Mouse (Mus musculus) ES-Bruce4 (cell line): Measurements from ENCODE around the gene H2-Aa. TPM values are rescaled to one million over a fixed set of nuclear protein-coding genes. Genes with fewer than 3 reads are reported as not detected.

Experiments
- H3K27ac ChIP-seq: 2 replicates; pipeline ENCODE4 v1.5.1; 2012; ENCODE audit warnings: low read length, inconsistent platforms; ENCODE audit not compliant: insufficient read depth
- H3K27me3 ChIP-seq: 2 replicates; pipeline ENCODE4 v1.6.1; 2012; ENCODE audit warnings: mild to moderate bottlenecking, low read length, inconsistent platforms; ENCODE audit not compliant: control insufficient read depth, poor library complexity, insufficient read depth, severe bottlenecking
- H3K36me3 ChIP-seq: 2 replicates; pipeline ENCODE4 v1.6.1; 2012; ENCODE audit warnings: inconsistent platforms, mild to moderate bottlenecking, low read length, moderate library complexity; ENCODE audit not compliant: control insufficient read depth, poor library complexity, insufficient read depth, severe bottlenecking
- H3K4me1 ChIP-seq: one replicate; pipeline ENCODE4 v1.8.1; 2011; ENCODE audit warnings: low read length; ENCODE audit not compliant: control insufficient read depth, insufficient read depth
- H3K4me3 ChIP-seq: 2 replicates; pipeline ENCODE4 v1.5.1; 2011; ENCODE audit warnings: low read depth, mild to moderate bottlenecking, low read length
- H3K9ac ChIP-seq: 2 replicates; pipeline ENCODE4 v1.6.1; 2012; ENCODE audit warnings: low read depth, mild to moderate bottlenecking, inconsistent platforms; ENCODE audit not compliant: poor library complexity, severe bottlenecking
- H3K9me3 ChIP-seq: replicated peaks from 2 replicates; pipeline ENCODE4 v1.6.1; 2012; ENCODE audit warnings: mild to moderate bottlenecking, low read length, inconsistent platforms; ENCODE audit not compliant: control insufficient read depth, poor library complexity, insufficient read depth, severe bottlenecking
- CTCF ChIP-seq: IDR thresholded peaks from one replicate; pipeline ENCODE4 v1.8.1; 2011; ENCODE audit warnings: low read depth, low read length
- EP300 ChIP-seq: IDR thresholded peaks from 2 replicates; pipeline ENCODE4 v1.6.1; 2011; ENCODE audit warnings: low read depth, low read length; ENCODE audit not compliant: insufficient read depth
- POLR2A ChIP-seq: IDR thresholded peaks from one replicate; pipeline ENCODE4 v1.8.1; 2011; ENCODE audit warnings: low read length; ENCODE audit not compliant: insufficient read depth
- polyA plus RNA-seq: library from polyadenylated mRNA; stranded (reverse); fragments of >200 nt; gene quantifications from 2 replicates; pipeline ENCODE4 v1.2.4, GENCODE M21; 2011; ENCODE audit warnings: low read depth; ENCODE audit not compliant: missing spikeins, insufficient read depth, insufficient read length

The H2-Aa gene
- polyA plus RNA-seq, 1 experiment: not detected

DNA sequence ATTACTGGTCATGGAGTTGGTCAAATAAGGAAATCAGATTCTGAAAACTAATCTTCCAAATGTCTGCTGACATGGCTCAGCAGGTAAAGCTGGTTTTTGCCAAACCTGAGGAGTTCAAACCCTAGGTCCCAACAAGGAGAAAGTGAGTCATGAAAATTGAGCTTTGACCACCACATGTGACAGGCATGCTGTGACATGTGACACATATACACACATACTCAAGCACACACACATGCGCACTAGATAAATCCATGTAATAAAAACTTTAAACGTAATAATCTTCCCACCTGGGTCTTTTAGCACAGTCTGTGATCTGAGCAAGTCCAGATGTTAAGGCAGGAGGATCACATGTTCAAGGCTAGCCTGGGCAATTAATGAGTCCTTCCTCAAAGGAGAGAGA is 16.2 kb upstream of the H2-Aa start:
- H3K27me3 ChIP-seq: no peaks in the 10 kb centered on the region
- no peaks in the 10 kb centered on the region for H3K4me1 ChIP-seq
- no peaks in the 10 kb centered on the region for H3K36me3 ChIP-seq
- H3K27ac ChIP-seq: no peak overlapping the region
- TF ChIP-seq EP300 (no peak), POLR2A (no peak), CTCF (no peak)
- H3K4me3 ChIP-seq: no peak overlapping the region
- H3K9me3 ChIP-seq: no peaks in the 10 kb centered on the region
- no peak overlapping the region for H3K9ac ChIP-seq

DNA sequence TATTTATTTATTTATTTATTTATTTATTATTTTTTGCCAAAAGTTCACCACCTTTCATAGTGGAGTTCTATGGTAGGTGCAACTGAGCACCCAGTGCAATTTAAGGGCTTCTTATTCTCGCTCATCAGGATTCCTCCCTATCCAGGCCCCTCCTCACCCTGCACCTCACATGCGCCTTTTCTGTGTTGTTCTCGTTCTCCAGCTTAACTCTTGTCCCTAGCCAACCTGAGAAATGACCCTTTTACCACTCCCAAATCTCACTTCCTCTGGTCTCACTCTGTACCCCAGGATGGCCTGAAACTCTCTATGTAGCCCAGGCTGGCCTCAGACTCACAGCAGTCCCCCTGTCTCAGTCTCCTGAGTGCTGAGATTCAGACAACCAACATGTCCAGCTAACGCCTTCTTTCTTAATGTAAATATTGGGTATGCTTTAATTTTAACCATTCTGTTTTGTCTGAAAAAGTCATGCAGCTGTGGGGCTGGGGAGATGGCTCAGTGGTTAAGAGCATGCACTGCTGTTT is 14.1 kb upstream of the H2-Aa start:
- Histone ChIP-seq H3K27me3 (no peaks in the 10 kb centered on the region), H3K27ac (no peak overlapping the region), H3K36me3 (no peaks in the 10 kb centered on the region), H3K4me3 (no peak overlapping the region), H3K4me1 (no peaks in the 10 kb centered on the region), H3K9ac (no peak overlapping the region), H3K9me3 (no peaks in the 10 kb centered on the region)
- TF ChIP-seq POLR2A (no peak), CTCF (no peak), EP300 (no peak)

DNA sequence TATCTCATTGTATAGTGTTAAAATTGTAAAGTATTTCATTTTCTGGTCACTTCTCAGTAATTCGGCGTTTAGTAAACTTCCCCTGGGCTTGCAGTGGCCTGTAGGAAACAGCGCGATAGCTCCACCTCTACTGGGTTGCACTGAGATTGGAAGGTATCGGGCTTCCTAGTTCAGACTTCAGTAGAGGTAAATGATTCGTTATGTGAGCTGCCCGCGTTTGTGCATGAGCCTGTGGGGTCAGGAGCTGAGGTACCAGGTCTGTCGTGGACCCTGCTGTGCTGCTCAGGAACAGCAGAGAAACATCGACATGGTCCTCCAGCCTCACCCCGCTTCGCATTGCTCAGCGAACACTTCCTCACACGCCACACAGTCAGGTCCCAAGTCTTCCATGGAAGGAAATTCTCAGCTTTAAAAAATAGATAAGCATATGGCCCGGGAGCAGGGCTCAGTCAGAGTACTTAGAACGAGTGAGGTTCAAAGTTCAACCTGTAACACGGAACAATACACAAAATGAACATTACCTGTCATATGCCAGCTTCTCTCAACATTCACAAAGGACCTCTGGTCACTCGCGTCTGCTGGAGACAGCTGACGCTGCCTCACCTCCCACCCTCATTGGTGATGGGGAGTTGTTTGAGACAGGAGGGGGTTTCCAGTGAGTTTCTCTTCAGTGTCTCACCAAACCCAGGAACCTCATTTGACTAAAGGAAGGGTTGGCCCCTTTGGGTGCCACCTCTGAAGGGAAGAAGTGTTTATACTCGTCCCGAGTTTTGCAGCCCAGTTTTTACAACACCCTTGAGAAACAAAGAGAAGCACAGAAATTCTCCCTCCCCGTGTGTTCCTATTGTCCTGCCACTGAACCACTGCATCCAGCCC is 13.3 kb upstream of the H2-Aa start:
- TF ChIP-seq EP300: no peak
- TF ChIP-seq CTCF: no peak
- no peaks in the 10 kb centered on the region for H3K27me3 ChIP-seq
- H3K36me3 ChIP-seq: no peaks in the 10 kb centered on the region
- no peak overlapping the region for H3K4me3 ChIP-seq
- no peak overlapping the region for H3K27ac ChIP-seq
- H3K9me3 ChIP-seq: no peaks in the 10 kb centered on the region
- H3K4me1 ChIP-seq: no peaks in the 10 kb centered on the region
- no peak overlapping the region for H3K9ac ChIP-seq

DNA sequence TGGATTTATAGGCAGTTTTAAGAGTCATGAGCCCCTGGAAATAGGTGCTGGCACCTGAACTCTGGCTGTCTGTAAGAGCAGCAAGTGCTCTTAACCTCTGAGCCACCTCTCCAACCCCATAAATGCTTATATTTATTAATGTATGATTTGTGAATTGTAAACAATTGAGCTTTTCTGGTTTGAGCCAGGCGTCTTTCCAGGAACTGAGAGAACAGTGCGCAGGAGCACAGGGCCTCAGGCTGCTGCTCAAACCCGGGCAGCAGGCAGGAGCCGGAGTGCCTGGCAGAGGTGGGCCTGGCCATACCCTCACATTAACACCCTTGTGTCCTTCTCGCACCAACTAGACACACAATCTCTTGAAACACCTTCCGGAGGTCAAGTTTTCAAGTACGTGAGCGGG is 12.4 kb upstream of the H2-Aa start:
- H3K27me3 ChIP-seq: no peaks in the 10 kb centered on the region
- no peak overlapping the region for H3K9ac ChIP-seq
- H3K36me3 ChIP-seq: no peaks in the 10 kb centered on the region
- TF ChIP-seq EP300: no peak
- TF ChIP-seq POLR2A: no peak
- TF ChIP-seq CTCF: no peak
- peaks cover 1% of the 10 kb centered on the region for H3K4me1 ChIP-seq
- no peak overlapping the region for H3K4me3 ChIP-seq
- no peaks in the 10 kb centered on the region for H3K9me3 ChIP-seq
- no peak overlapping the region for H3K27ac ChIP-seq

DNA sequence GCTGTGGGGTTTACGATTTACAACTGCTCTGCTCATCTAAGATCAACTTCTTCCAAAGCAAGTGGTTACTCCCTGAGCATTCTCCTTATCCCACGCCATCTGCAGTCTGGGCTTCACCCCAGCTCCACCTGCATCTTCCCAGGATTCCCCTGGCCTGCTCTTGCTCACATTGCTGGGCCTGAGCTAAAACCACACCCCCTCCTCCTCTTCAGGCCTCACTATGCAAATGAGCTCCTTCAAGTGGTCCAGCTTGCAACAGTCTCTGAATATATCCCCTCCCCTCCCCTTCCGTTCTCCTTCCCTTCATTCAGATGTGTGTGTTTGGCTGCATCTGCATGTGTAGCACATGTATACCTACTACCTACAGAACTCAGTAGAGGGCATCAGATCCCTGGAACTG is 11.7 kb upstream of the H2-Aa start:
- Histone ChIP-seq H3K4me3 (no peak overlapping the region), H3K4me1 (peaks cover 1% of the 10 kb centered on the region), H3K36me3 (no peaks in the 10 kb centered on the region), H3K9ac (no peak overlapping the region), H3K27ac (no peak overlapping the region), H3K9me3 (no peaks in the 10 kb centered on the region), H3K27me3 (no peaks in the 10 kb centered on the region)
- TF ChIP-seq EP300 (no peak), POLR2A (no peak), CTCF (no peak)

DNA sequence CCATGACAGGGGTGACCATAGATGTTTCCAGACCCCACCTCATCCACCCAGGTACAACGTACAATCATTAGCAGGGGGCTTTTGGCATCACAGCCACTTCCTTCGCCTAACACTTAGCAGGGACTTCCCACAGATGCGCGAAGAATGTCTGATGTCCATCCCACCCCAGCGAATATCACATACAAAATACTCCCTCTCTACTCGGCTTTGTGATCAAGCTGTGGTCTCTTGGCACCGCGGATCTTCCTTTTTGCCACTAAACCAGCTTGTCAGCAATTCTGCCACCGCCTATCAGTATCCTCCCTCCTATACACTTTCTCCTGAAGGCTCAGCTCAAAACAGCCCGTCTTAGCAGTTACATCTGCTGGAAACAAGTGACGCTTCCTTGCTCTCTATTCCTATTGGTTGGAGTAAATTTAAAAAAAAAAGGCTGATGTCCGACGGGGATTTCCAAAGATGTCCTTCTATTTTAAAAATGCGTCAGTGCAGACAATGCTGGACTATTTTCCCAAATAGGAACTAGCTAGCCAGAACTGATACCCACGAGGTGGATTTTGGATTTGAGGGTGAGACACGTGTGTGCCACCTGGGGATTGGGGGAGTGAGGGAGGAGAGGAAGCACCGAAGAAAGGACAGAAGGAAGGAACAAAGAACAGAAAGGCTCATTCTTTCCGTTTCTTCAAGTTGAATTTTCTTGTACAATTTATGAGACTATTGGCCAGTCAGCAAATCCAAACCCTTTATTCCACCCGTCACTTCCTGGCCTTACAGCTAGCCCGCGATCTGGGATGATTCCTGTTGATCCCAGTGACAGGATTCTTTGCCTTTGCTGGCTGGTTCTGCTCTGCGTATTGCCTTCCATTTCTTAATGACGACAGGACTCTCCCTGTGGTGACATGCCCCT is 8.5 kb upstream of the H2-Aa start:
- H3K9me3 ChIP-seq: no peaks in the 10 kb centered on the region
- no peaks in the 10 kb centered on the region for H3K27me3 ChIP-seq
- peaks cover 1% of the 10 kb centered on the region for H3K4me1 ChIP-seq
- no peak overlapping the region for H3K4me3 ChIP-seq
- H3K27ac ChIP-seq: no peak overlapping the region
- no peak overlapping the region for H3K9ac ChIP-seq
- no peaks in the 10 kb centered on the region for H3K36me3 ChIP-seq
- no peak for TF ChIP-seq CTCF
- no peak for TF ChIP-seq EP300
- no peak for TF ChIP-seq POLR2A
